Mouse (Mus musculus): Measurements from ENCODE around the gene Smurf1. TPM values are rescaled to one million over a fixed set of nuclear protein-coding genes. Genes with fewer than 3 reads are reported as not detected.

Gene Smurf1
- 10 to 100 TPM in 1 of 2 experiments, 1 to 10 TPM in 1; 9.3 to 16.8 TPM for total RNA-seq (2021)
- long read RNA-seq, experiment 1, full-length matches to known transcripts, result 22 of 34 reads
- long read RNA-seq, experiment 1, partial matches to known transcripts, result 0 of 34 reads
- long read RNA-seq, experiment 1, other reads (novel, unspliced or antisense), result 12 of 34 reads
- long read RNA-seq, experiment 2, full-length matches to known transcripts, result 16 of 30 reads
- long read RNA-seq, experiment 2, partial matches to known transcripts, result 1 of 30 reads
- long read RNA-seq, experiment 2, other reads (novel, unspliced or antisense), result 13 of 30 reads

DNA sequence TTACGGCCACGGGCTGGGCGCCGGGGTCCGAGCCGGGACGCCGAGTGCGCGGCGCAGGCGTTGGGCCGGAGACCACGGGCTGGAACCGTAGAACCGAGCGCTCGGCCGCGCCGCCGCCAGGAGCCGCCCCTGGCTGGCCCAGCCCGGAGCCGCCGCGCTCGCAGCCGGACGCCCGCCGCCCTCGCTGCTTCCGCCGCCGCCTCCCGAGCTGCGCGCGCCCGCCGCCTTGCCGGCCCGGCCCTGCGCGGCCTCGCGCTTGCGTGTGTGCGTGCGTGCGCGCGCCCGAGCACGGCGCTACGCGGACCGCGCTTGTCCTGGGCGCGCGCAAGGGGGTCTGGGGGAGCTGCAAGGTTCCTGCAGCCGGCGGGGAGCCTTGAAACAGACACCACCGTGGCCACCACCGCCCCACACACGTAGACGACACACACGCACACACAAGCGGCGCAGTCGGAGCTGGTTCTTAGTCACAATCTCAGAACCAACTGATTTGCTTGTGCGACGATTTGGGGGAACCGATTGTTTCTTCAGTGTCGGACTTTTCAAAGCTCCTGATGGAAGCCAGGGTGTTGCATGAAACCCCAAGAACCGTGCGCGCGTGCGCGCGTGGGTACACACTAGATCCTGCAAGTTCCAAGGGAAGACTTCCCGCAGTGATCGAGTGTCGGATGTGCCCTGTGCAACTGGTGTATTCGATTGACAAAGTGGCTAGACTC is at the start of gene Smurf1:
TSS of gene Smurf1 (minus strand) at position 209 of the 713 bp plus-strand sequence.
- intact Hi-C loops (cut with DNase I), result loop anchor here (2.0 to 5.0 kb wide), 3 partner anchors 17 to 83 kb away; no protein-coding TSS in a partner anchor
- TF ChIP-seq CTCF (IDR thresholded peaks at IDR 0.05), result no peak
- peak within 1 kb of the TSS; percentile 96 for H3K27ac ChIP-seq

DNA sequence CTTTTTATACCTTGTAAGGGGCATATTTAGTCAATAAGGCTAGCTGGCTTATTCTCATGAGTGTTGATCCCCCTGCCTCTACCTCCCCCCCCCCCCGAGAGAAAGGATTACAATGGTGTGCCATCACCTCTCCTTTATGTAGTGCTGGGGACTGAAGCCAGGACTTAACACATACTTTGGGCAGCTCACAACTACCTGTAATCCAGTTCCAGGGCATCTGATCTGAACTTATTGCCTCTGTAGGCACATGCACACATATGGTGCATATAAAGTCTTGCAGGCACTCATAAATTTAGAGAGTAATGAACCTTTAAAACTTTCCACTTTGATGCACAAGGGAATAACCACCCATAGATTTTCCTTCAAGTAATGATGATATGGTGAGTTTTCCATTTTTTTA is 48.6 kb upstream of the Smurf1 start:
- H3K27ac ChIP-seq, result no peak overlapping the region
- no peak overlapping the region for H3K4me3 ChIP-seq
- no peak for TF ChIP-seq CTCF (IDR thresholded peaks at IDR 0.05)
- no peak for DNase-seq
- intact Hi-C loops (cut with DNase I), result no loop called here

More for the DNA sequence above, at the start of gene Smurf1:
- peak within 1 kb of the TSS; percentile 81 for H3K4me3 ChIP-seq
- peak; percentile 94 for DNase-seq

DNA sequence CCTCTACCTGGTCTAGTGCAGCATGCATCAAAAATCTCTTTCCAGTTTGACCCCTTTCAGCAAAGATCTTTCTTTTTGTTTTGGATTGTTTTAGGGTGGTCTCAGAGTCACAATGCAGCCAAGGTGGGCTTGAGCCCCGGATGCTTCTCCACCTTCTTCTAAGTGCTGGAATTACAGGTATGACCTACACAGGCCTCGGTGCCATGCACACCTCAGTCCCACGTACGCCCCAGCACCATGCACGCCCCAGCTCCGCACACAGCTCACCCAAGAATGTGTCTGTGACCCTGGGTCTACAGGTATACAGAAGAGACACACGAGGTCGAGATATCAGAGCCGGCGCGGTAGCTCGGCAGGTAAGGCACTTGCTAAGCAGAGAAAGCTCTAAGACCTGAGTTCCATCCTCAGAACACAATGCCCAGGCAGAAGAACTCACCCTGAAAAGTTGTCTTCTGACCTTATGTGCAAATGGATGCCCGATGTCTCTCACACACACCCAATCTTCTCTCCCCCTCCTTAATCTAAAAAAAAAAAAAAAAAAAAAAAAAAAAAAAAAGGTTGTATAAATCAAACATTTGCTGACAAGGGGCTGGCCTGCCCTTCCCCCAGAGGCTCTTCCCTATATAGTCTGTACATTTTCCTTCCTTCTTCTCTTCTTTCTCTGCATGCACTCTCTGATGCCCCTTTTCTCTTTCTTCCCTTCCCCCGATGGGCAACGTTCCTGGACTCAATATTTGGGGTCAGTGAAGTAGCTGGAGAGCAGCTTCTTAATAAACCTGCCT is 43.4 kb upstream of the Smurf1 start:
- Histone ChIP-seq H3K27ac (no peak overlapping the region), H3K4me3 (no peak overlapping the region)
- intact Hi-C loops (cut with DNase I), result no loop called here
- DNase-seq, result no peak
- no peak for TF ChIP-seq CTCF (IDR thresholded peaks at IDR 0.05)

DNA sequence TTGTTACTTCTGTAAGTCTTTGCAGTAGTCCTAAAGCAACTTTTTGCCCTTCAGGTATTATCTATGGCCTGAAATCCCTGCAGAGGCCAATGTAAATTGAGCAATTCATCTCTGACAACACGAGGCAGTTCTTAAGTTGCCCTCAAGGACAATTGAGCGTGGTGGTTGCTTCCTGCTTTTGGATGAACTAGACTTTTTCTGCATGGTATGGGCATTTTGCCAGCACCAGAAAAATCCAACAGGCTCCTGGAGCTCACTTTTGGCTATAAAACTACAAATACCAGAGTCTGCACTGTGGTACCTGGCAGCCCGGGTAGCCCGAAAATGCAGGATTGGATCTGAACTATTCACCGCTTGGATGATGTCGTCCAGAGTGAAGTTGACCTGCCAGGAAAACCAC is 39.9 kb upstream of the Smurf1 start:
- no peak for TF ChIP-seq CTCF (IDR thresholded peaks at IDR 0.05)
- H3K27ac ChIP-seq, result no peak overlapping the region
- no peak overlapping the region for H3K4me3 ChIP-seq
- DNase-seq, result no peak
- intact Hi-C loops (cut with DNase I), result no loop called here

DNA sequence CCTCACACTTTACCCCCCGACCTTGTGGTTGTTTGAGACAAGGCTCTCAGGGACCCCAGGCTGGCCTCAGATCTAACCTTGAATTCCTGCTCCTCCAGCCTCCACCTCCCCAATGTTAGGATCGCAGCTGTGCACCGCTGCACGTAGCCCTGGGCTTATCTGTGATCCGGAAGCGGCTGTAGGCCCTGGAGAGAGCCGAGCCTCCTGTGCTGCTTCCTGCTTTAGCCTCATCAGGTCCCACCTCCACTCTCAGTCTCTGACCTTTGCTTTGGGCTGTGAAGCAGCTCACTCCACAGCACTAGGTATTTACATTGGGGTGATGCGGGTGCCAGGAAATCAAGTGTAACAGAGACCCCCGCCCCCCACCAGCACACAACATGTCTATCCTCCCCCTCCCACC is 38.8 kb upstream of the Smurf1 start:
- TF ChIP-seq CTCF (IDR thresholded peaks at IDR 0.05), result no peak
- intact Hi-C loops (cut with DNase I), result no loop called here
- Histone ChIP-seq H3K27ac (no peak overlapping the region), H3K4me3 (no peak overlapping the region)
- DNase-seq, result no peak

DNA sequence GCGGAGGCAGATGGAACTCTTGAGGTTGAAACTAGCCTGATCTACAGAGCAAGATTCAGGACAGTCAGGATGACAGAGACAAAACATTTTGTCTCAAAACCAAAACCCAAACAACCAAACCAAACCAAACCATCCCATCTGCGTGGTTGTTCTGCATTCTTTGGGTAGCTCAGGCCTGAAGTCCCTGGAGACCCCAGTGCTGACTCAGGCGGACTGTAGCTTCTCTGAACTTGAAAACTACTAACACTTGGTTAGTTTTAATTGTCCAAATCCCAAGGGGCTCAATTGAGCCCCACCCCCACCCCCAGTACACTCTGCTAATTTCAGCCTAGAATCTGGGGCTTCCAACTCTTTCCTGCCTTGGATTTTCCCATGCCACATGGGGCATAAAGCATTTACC is 37.7 kb upstream of the Smurf1 start:
- Histone ChIP-seq H3K27ac (no peak overlapping the region), H3K4me3 (no peak overlapping the region)
- intact Hi-C loops (cut with DNase I), result no loop called here
- DNase-seq, result no peak
- no peak for TF ChIP-seq CTCF (IDR thresholded peaks at IDR 0.05)

DNA sequence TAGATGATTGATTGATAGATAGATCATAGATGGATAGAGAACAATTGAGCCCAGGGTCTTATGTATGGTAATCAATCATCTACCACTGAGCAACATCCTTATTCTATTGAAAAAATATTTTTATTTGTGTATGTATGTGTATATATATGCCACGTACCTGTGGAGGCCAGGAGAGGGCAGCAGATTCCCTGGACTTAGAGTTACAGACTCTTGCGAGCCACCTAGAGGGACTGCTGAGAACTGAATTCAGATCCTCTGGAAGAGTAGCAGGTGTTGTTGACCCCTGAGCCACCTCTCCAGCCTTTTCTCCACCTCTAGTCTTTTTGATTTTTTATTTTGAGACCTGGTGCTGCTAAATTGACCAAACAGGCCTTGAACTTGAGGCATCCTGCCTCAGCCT is 32.8 kb upstream of the Smurf1 start:
- H3K4me3 ChIP-seq, result no peak overlapping the region
- peak; percentile 33 for TF ChIP-seq CTCF (IDR thresholded peaks at IDR 0.05)
- intact Hi-C loops (cut with DNase I), result no loop called here
- H3K27ac ChIP-seq, result no peak overlapping the region
- DNase-seq, result no peak

DNA sequence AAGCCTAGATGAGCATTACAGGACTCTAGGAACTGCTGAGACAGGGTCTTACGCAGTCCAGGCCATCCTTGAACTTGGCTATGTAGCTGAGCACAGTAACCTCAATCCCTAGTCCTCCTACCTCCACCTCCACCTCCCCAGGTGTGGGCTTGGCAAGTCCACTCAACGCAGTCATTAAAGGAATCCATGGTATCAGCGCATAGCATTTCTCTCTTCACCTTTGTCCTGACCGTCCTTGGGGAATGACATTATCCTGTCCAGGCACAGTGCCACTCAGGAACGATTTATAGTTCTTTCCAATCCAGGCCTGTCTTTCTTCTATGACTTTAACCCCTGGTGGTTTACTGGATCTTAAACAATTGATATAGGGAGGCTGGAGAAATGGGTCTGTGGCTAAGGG is 24.8 kb upstream of the Smurf1 start:
- Histone ChIP-seq H3K4me3 (no peak overlapping the region), H3K27ac (no peak overlapping the region)
- TF ChIP-seq CTCF (IDR thresholded peaks at IDR 0.05), result no peak
- no peak for DNase-seq
- intact Hi-C loops (cut with DNase I), result no loop called here

DNA sequence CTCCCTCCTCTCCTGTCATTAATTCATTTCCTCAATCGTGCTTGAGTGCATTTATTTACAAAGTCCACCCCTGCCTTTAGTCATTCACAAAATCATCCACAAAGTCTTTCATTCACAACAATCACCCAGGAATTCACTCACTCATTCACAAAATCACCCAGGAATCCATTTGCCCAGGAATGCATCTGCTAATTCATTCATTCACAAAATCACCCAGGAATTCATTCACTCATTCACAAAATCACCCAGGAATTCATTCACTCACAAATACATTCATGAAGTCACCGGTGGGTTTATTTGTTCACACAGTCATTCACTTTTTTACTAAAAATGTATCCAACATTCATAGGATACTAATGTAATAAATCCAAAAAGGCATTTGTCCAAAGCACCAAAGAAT is 24.4 kb upstream of the Smurf1 start:
- no peak overlapping the region for H3K27ac ChIP-seq
- no peak for DNase-seq
- intact Hi-C loops (cut with DNase I), result no loop called here
- no peak for TF ChIP-seq CTCF (IDR thresholded peaks at IDR 0.05)
- H3K4me3 ChIP-seq, result no peak overlapping the region

DNA sequence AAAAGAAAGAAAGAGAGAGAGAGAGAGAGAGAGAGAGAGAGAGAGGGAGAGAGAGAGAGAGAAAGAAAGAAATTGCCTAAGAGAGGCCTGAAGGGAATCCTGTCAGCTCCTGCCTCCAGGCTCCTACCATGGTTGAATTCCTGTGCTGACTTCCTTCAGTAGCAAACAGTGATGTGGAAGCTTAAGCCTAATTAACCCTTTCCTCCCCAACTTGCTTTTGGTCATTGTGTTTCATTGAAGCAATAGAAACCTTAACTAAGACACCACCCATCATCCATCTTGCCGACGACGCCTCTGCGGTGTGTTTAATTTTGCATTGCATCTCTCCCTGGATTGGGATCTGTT is 23.4 kb upstream of the Smurf1 start:
- H3K4me3 ChIP-seq, result no peak overlapping the region
- no peak for DNase-seq
- H3K27ac ChIP-seq, result no peak overlapping the region
- TF ChIP-seq CTCF (IDR thresholded peaks at IDR 0.05), result no peak
- intact Hi-C loops (cut with DNase I), result loop anchor here (2.0 to 5.0 kb wide), 2 partner anchors 82 to 107 kb away; no protein-coding TSS in a partner anchor

DNA sequence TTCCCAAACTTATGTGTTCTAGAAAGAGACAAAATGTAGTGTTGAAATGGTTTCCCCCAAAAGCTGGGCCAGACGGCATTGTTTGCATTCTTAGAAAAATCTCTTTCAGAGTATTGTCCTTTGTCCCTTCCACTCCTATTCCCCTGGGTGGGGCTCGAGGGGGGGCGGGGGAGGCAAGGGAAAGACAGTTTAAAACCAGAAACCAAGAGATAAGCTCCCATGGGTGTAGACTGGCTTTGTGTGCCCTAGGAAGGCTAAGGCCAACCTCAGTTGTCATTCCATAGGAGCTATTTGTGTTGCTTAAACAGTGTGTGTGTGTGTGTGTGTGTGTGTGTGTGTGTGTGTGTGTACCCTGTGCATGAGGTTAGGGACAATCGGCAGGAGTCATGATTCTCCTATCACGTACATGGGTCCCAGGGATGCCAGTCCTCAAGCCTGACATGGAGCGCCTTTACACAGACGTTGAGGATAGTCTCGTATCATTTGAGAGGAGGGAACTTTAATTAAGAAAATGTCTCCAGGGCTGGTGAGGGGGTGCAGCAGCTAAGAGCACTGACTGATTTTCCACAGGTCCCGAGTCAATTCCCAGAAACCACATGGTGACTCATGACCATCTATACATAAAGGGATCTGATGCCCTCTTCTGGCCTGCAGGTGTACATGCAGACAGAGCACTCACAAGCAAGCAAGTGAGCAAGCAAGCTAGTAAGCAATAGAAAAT is 22.9 kb upstream of the Smurf1 start:
- Histone ChIP-seq H3K27ac (no peak overlapping the region), H3K4me3 (no peak overlapping the region)
- intact Hi-C loops (cut with DNase I), result loop anchor here (1.0 to 5.0 kb wide), 3 partner anchors 40 to 106 kb away; no protein-coding TSS in a partner anchor
- TF ChIP-seq CTCF (IDR thresholded peaks at IDR 0.05), result peak; percentile 83
- peak; percentile 28 for DNase-seq

DNA sequence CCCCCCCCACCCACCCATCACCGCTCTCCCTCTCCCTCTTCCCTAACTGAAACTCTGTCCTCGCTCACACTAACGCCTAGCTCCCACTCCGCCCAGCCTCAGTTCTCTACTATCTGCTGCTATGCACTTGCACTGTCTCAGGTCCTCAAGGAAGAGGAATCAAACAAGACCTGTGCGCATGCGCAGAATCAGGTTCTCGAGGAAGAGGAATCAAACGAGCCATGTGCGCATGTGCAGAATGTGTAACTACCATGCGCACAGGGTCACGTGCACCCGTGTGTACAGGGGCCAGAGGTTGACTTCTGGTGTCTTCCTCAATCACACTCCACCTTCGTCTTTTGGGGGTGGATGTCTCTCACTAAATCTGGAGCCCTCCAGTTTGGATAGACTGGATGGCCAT is 21.9 kb upstream of the Smurf1 start:
- Histone ChIP-seq H3K27ac (no peak overlapping the region), H3K4me3 (no peak overlapping the region)
- no peak for TF ChIP-seq CTCF (IDR thresholded peaks at IDR 0.05)
- DNase-seq, result no peak
- intact Hi-C loops (cut with DNase I), result loop anchor here (5.0 kb wide), 1 partner anchor 105 kb away; no protein-coding TSS in a partner anchor
